Mouse (Mus musculus) cerebellum, postnatal 10 days (tissue): Measurements from ENCODE around the gene Slc38a9.

Source experiments
- DNase-seq, 2 experiments: peaks; one replicate each; pipeline ENCODE4 v3.0.0; 2021; ENCODE audit warnings: mixed read lengths in 2 of 2

The Slc38a9 gene

DNA sequence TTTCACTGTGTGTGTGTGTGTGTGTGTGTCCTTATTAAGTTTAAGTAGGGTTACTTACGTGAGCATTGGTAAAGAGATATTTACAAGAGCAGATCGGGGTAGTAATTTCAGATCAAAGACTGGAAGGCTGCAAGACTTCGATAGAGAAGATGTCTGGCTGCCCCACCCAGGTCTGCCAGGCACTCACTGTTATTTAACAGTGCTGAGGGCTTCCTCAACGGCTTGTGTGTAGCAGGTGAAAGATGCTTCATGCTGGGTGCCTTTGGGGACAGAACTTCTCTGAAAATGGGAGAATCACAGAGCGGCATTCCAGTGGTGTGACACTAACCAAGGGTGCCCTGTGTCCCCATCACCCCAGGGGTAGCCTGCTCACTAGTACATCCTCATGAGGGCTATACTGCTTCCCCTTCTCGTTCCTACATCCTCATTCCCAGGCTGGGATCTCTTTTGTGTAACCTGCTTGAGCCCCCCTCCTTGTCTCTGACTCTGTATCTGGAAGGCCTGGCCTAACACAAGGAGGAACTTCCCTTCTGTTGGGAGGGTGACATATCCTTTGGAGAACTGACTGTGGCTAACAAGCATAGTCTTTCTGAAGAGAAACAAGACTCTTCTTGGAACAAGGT lies 87.4 kb downstream of the Slc38a9 start:
- no peak for DNase-seq

DNA sequence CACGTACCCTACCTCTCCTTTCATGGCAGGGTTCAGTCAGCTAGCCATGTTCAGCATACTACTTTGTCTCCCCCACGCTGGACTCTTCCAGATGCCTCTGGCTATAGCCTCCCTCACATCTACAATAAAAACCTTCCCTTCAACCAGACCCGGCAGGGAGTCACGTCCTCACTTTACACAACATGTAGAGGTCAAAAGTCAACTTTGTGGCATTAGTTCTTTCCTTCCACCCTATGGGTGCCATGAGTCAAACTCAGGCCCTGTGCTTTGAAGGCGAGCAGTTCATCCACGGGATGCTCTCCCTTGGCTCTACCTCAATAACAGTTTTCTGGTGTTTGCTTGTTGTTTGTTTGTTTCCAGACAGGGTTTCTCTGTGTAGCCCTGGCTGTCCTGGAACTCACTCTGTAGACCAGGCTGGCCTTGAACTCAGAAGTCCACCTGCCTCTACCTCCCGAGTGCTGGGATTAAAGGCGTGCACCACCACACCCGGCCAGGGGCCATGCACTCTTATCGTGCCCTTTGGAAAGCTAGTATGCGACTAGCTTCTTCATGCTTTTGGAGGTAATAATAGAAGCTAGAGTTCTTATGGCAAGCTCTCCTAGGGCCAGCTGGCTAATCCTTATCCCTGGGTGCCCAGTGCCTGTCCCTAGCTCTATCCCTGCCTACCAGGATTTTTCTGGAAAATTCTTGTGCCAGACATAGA lies 88.4 kb downstream of the Slc38a9 start:
- DNase-seq = no peak

DNA sequence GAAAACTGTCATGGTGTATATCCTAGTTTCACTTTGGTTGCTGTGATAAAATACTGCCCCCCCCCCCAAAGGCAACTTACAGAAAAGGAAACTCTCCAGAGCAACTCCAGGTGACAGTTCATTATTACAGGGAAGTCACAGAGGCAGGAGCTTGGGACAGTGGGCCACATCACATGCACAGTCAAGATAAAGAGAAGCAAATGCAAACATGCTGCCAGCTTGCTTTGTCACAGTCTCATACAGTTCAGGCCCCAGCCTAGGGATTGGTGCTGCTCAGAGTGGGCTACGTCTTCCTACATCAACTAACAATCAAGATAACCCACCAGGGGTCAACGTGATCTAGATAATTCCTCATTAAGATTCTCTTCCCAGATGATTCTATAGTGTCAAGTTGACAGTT lies 89.3 kb downstream of the Slc38a9 start:
- DNase-seq = no peak

DNA sequence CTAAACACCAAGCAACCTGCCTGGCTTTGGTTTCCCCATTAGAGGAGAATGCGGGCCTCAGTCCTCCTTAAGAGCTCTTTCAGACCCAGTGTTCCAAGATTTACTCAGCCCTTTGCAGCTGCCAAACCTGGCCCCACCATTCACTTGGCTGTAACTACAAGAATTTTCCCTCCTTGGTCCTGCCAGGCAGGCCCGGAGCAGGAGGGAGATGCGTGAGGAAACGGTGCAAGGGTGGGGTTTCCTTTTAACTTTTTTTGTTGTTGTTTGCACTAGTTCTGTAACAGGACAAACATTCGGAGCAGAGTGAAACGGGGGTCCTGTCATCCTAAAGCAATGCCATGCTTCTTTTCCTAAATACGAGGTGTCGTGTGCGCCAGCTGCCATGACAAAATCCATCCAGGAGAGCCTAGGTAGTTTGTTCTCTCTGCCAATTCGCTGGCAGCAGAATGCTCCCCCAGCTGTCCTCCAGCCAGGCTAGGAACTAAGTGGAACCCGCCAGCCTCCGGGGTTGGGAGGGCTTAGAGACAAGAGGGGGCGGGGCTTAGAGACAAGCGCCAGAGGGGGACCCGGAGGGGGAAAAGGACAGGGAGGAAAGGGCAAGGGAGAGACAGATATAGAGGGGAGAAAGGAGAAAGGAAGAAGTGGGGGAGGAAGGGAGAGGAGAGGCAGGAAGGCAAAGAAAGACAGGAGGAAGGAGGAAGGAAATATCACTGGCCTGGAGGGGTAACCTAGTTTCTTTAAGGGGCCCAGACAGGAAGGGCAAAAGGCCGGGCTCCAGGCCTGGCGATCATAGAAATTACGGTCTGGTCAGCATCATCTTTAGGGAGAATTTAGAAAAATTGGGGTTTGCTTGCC lies 91.1 kb downstream of the Slc38a9 start:
- DNase-seq = peak; percentile 84 to 87

DNA sequence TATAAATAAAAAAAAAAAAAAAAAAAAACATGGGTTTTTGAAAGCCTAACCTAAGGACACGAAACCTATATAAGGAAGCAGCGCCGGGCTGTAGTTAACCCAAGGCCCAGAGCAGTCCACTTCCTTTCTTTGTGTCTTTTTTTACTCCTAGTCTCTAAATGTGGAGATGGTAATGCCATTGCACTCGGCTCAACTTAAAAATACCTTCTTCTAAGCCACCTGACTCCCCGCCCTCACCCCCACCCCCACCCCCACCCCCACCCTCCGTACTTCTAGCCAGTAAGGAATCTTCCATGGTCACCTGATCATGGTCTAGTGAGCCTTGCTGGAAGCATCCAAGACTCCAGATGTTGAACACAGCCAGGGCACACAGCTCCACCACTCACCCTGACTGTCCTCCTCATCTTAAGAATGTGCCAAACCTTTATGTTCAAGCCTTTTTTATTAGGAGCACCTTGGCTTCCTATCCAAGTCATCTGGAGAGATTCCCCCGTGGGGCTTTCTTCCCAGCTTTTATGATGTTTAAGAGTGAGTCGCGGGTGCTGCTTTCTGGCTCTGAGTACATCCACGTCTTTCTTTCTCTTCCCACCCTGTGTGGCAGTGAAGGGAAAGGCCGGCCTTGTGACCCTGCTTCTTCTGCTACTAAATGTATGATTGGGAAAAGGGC lies 91.9 kb downstream of the Slc38a9 start:
- no peak for DNase-seq

DNA sequence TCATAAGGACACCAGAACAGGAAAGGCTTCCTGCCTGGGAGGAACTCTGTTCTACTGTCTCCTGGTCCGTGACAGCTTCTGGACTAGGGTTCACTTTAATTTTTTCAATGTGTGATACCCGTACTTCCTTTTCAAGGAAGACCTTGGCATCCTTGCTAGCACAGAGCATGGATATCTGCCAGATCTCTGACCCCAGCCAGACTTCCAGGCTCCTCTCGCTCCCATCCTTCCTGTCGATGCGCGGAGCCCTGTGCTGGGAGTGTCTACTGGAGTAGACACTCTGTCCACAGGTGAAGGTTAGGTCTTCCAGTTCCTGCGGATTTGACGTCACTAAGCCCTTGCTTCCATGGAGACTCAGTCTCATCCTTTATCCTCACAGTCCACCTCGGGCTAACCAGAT lies 93.0 kb downstream of the Slc38a9 start:
- DNase-seq = peak; percentile 17 to 34

DNA sequence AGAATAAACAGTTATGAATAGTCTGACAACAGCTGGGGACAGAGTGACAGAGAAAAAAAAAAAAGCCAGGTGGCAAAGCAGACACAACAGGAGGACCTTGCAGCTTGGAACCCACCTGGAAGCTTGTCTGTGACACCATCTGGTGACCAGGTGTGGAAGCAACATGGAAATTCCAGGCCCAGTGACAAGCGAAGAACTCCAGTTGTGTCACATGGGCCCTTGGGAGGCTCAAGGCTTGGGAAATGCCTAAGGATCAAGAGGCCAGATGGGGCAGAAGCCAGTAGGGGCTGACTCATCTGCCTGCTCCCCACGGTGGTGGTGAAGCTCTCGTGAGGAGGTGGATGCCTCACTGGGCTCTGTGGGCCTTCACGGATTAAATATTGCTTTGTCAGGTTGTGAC lies 94.3 kb downstream of the Slc38a9 start:
- peak; percentile 39 to 41 for DNase-seq

DNA sequence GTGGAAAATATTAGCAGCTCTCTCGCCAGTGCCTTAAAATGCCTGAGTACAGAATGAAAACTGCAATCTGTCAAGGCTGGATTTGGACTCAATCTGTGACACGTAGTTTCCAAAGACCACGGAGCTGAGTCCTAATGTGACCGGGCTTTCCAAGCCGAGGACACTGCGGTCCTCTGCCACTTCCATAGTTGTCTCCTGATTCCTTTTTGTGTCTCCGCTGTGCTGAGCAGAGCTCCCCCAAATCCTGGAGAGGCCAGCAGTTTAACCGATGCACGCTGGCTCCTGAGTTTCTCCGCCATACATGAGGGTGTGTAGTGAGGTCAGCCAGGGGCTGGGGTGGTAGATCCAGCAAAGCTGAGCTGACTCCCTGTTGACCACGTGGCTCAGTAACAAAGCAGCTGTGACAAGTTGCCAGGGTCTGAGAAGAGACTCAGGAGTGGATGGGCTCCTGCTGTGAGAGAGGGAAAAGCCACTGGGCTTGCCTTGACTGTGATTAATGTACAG lies 95.0 kb downstream of the Slc38a9 start:
- DNase-seq = peak; percentile 52 to 60

DNA sequence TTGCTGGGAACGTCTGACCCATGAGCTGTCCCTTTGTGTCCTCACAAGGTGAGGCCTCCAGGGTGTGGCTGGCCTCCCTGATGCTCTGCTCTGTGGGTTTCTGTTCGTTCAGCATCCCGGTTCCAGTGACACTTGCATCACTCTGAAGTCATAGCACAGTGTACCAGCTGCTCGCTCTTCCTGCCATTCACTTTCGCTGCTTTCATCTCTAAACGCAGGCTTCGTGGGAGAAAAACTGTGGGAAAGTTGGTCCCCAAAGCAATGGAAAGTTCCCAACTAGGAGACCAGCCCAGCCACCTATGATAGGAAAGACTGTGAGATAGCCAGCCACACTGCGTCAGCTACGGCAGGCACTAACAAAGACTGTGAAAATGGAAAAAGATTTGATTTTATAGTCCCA lies 96.8 kb downstream of the Slc38a9 start:
- DNase-seq = no peak

DNA sequence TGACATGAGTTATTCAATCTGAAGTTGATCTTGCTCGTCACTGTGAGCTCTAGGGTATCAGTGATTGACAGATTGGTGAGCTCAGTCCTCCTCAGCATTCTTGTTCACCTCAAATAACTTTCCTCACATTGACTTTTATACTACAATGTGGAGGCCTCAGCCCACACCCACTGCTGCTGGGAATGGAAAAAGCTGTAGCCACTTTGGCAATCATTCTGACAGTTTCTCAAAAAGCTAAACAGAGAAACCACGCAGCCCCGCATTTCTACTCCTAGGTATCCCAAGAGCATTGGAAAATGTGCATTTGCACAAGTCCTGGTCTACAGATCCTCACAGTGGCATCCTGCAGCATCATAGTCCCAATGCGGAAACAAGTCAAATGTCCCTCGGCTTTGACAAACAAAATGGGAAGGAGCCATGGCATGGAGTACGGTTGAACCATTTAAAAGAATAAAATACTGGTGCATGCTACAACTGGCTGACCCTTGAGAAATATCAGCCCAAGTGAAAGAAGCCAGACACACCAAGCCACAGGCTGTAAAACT lies 98.1 kb downstream of the Slc38a9 start:
- DNase-seq = no peak

DNA sequence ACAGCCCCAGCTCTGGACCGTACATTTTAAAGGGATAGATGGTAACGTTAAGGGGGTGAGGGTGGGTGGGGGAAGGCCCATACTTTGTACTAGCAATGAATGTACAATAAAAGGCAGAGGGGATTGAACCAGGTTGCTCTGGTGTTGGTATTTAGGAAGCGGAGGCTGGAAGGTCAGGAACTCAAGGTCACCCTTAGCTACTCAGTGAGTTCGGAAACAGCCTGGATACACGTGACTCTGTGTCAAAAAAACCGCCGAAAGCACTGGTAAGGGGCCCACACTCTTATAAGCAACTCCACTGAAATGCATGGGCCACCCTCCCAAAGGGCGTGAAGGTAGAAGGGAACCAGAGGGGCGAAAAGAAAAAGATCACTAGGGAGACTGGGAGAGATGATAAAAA lies 98.8 kb downstream of the Slc38a9 start:
- DNase-seq = no peak

DNA sequence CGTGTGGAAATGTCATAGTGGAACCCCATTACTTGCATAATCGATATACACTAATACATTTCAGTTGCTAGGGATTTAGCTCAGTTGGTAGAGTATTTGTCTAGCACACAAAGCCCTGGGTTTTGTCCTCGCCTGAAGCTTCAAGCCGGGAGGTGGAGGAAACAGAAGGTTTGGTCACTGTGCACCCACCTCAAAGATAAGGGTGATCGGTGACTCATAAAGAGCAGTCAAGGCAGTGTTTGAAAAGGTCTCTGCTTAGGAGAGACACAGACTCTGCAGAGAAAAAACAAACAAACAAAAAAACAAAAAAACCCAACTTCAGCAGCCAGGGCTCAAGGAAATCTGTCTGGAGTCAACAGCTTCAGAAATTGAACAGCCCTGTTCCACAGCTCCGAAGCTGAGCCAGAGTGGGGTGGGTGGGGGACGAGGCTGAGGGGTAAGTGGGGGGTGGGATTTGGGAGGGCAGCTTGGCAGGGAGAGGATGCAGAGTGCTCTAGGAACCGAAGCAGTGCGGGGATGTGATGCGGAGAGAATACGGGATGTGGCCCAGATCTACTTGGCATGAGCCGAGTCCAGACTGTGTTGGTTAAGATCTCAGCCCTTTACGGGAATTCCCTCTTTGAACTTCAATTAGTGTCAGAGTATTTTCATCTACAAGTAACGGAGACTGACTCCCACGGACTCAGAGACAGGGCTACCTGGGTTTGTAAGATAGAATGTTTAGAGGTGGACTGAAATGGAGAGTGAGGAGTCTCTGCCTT lies 99.4 kb downstream of the Slc38a9 start:
- DNase-seq = peak; percentile 38 to 44

DNA sequence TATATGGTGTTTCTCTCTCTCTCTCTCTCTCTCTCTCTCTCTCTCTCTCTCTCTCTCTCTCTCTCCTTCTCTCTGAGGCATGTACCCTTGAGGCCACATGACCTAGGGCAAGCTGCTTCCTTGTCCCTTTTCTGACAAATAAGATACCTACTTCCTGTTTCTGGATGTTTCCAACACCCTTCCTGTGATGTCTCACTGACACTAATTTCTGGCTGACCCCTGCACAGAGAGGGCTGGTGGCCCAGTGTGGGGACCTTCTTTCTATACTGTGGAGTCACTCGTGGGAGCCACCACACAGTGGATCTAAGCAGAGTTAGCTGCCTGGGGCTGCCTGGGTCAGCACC lies 100.0 kb downstream of the Slc38a9 start:
- no peak for DNase-seq

DNA sequence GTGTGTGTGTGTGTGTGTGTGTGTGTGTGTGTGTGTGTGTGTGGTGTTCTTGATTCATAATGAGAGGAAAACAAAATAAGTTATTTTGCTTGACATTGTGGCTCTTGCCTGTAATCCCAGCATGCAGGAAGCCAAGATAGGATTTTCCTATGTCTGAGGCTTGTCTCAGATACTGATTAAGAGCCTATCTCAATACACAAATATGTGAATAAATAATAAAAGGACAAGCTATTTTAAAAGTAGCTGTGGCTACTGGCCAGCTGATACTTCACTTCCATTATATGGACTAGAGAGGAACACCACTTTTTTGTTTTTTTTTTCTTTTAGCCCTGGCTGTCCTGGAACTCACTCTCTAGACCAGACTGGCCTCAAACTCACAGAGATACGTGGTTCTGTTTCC lies 101.2 kb downstream of the Slc38a9 start:
- DNase-seq = no peak

DNA sequence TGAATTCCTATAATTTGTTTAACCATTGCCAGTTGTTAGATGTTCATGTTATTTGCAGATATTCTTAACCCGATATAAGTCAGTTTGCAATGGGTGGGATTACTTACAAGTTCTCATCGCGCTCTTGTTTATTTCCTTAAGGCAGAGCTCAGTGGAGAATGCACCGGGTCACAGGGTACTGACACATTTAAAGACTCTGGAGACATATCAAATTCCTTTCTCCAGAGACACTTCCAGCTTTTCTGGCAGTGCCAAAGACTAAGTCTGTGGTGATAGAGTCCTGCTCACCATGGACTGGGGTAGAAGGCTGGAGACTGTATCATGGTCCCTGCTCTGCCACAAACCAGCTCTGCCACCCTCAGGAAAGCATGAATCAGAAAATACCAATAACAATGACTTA lies 102.0 kb downstream of the Slc38a9 start:
- no peak for DNase-seq

DNA sequence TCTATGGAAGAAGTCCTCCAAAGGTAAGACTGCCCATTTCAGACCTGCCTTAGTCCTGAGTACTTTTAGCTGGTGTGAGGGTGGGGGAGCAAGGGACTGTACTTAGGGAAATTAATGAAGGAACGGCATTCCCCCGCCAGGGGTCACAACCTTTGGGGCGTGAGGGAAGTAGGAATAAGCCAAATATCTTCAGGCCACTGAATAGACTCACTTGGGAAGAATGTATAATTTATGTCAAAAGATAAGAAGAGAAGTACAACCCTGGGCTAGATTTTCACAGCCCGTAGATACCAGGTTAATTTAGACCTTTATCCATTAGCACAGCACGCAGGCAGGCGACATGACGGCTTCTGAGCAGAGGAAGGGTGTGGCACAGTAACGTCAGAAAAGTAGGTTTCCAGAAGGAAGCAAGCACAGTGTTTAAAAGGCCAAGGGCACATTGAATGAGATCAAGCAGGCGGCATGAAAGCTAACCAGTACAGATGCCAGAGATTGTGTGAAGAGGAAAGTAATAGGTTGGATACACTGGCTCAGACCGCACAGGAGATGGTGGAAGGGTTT lies 103.1 kb downstream of the Slc38a9 start:
- no peak for DNase-seq

DNA sequence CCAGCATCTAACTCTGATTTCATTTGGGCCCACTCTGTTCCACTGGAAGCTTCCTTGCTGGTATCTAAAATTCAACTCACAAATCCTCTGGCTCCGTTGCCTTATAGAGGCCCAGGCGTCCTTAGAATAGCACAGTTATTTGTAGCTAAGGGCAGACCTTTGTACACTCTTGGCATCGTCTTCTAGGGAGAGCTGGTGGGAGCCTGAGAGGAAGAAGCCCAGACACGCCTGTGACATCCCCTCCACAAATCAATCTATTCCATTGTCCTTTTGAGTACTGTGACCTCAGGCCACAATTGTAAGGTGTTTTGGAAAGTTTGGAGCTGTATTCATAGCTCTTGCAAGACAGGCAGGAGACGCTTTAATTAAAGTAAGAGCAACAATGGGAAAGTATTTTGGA lies 104.0 kb downstream of the Slc38a9 start:
- DNase-seq = no peak

DNA sequence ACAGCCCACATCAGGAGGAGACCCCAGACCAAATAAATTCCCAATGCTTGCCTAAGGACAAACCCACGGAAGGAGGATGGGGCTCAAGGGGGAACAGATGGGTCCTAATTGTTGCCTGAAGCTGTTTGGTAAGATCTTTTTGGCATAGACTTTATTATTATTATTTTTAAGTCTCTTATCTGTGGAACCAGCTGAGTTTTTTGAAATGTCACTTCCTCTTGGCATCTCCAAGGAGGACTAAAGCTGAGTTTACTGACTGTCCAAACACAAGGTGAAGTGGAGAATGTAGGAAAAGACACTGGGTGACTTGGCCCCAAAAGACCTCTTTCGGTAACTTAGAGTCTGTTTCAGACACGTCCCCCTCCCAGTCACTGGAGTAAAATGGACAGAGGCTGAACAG lies 105.1 kb downstream of the Slc38a9 start:
- no peak for DNase-seq

DNA sequence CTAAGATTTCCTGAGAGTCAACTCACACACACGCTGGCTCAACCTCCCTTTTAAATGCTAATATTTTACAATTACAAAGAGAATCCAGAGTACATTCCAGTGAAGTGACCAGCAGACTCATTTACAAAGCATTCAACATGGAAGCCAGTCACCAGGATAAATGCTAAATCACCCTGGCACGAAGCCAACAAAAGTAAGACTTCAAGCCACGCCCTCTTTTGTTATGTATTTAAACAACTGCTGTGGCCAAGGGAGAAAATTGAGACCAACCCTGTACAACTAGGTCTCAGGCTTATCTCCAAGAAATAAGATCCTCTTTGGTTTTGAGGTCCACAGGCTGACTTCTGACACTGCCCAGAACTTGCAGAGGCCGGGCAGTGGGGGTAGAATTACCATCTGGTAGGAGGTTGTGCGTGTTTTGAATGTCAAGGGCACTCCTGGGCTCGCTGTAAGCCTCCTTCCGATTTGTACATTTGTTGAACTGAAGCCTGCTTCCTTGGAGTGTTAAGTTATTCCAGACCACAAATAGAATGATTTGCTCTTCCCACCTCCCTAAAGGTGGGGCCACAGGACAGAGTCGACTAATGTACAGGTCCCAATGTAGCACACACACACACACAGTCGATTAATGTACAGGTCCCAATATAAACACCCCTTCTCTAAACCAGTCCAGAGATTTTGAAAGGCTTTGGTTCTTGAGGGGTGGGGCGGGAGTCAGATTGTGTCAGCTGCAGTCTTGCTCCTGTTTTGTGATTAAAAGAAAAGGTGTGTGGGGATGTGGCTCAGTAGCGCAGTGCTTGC lies 110.2 kb downstream of the Slc38a9 start:
- peak in 1 of 2 experiments; percentile 14 for DNase-seq

DNA sequence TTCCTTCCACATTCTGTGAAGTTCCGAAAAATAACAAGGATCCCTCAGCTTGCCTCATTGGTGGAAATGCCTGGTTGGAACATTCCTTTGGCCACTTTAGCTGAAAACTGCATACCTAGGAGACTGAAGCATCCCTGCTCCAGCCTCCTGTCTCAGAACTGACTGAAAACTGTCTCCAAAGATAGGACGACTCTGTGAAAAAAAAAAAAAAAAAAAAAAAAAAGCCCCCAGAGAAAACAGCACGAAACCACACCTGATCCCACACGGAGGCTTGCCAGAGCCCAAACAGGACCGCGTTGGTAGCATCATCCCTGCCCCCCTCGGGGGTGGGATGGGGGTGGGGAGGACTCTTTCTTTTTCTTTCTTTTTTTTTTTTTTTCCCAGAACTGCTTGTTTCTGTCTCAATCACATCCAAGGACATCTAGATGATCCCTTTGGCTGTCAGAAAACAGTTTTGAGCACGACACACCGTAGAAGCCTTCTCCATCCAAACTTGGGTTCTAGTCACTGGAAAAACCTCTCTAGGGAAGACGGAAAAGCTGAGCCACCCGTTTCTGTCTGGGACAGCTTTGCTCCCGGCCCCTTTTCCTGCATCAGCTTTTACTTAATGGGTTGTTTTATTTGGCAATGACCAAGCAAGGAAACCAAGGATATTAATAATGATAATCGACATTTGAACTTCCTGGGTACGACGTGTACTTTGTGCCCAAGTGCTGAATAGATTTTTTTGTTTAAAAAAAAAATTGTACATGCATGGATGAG lies 111.1 kb downstream of the Slc38a9 start:
- DNase-seq = peak in 1 of 2 experiments; percentile 23
